Mouse (Mus musculus) heart, adult 2 months (tissue): ENCODE measurements around the gene Rhbdf1.

Source experiments
- CTCF ChIP-seq: fragments of 200-600 bp; IDR thresholded peaks from 2 replicates; pipeline ENCODE4 v1.8.1; 2022; ENCODE audit warnings: antibody characterized with exemption, mild to moderate bottlenecking, moderate library complexity
- POLR2A ChIP-seq: fragments of 200-500 bp; IDR thresholded peaks from 2 replicates; pipeline ENCODE4 v1.6.1; 2011; ENCODE audit warnings: mild to moderate bottlenecking, low read depth, low read length, control low read depth; ENCODE audit not compliant: insufficient read depth

GRCm38 (mm10) chr11:32267964-32268363 is 45.9 kb upstream of the Rhbdf1 start:
- no peak for TF ChIP-seq CTCF
- TF ChIP-seq POLR2A: no peak
